Mouse (Mus musculus) spleen, postnatal 36 days (tissue): ENCODE measurements around the gene Fam78a.

ENCODE experiments used
- DNase-seq, 2 experiments: peaks; one replicate each; pipeline ENCODE4 v3.0.0; 2022; ENCODE audit warnings: low spot score in 2 of 2, mixed read lengths in 1 of 2

Gene Fam78a

GRCm38 (mm10) chr2:32096122-32096420, 11.4 kb upstream of the Fam78a start:
- no peak for DNase-seq

GRCm38 (mm10) chr2:32095351-32096121, 10.9 kb upstream of the Fam78a start, which contains the start of gene Plpp7:
Gene Plpp7, plus strand, starts transcription at chr2:32095528.
- no peak for DNase-seq

GRCm38 (mm10) chr2:32094001-32094707, 9.5 kb upstream of the Fam78a start:
- no peak for DNase-seq

GRCm38 (mm10) chr2:32091956-32092355, 7.3 kb upstream of the Fam78a start:
- DNase-seq, result no peak

GRCm38 (mm10) chr2:32090145-32090544, 5.5 kb upstream of the Fam78a start:
- DNase-seq, result no peak

GRCm38 (mm10) chr2:32089606-32090005, 4.9 kb upstream of the Fam78a start:
- DNase-seq, result no peak

- no peak for DNase-seq
Measured at GRCm38 (mm10) chr2:32088372-32088981, 3.8 kb upstream of the Fam78a start.

- DNase-seq, result no peak
Measured at GRCm38 (mm10) chr2:32087606-32088005, 2.9 kb upstream of the Fam78a start.

- DNase-seq, result peak; percentile 37 to 66
Measured at GRCm38 (mm10) chr2:32085231-32085630, 574 bp upstream of the Fam78a start.

GRCm38 (mm10) chr2:32084872-32085199, 179 bp upstream of the Fam78a start:
- no peak for DNase-seq

GRCm38 (mm10) chr2:32083159-32084011, 1.3 kb downstream of the Fam78a start:
- peak; percentile 76 to 77 for DNase-seq

GRCm38 (mm10) chr2:32082229-32082628, 2.4 kb downstream of the Fam78a start:
- DNase-seq, result no peak

GRCm38 (mm10) chr2:32081296-32081929, 3.2 kb downstream of the Fam78a start:
- peak; percentile 54 to 66 for DNase-seq

- DNase-seq, result peak in 1 of 2 experiments; percentile 24
Measured at GRCm38 (mm10) chr2:32080681-32081080, 4.0 kb downstream of the Fam78a start.

- DNase-seq, result no peak
Measured at GRCm38 (mm10) chr2:32079191-32079725, 5.4 kb downstream of the Fam78a start.

GRCm38 (mm10) chr2:32078522-32078921, 6.1 kb downstream of the Fam78a start:
- peak; percentile 73 to 75 for DNase-seq

- DNase-seq, result no peak
Measured at GRCm38 (mm10) chr2:32077744-32078143, 6.9 kb downstream of the Fam78a start.

GRCm38 (mm10) chr2:32075368-32075767, 9.3 kb downstream of the Fam78a start:
- no peak for DNase-seq

GRCm38 (mm10) chr2:32074404-32074803, 10.3 kb downstream of the Fam78a start:
- DNase-seq, result no peak

- DNase-seq, result no peak
Measured at GRCm38 (mm10) chr2:32070747-32071146, 13.9 kb downstream of the Fam78a start.
